Mouse (Mus musculus) urinary bladder, postnatal 10 days (tissue): ENCODE data around the gene Ffar3.

ENCODE experiments used
- DNase-seq: peaks from one replicate; pipeline ENCODE4 v3.0.0; 2022; ENCODE audit warnings: low spot score

The Ffar3 gene

GRCm38 (mm10) chr7:30856078-30856477 lies at the start of gene Ffar3:
TSS of gene Ffar3 (minus strand) at chr7:30856178.
- DNase-seq = no peak

GRCm38 (mm10) chr7:30904042-30904441 lies 48.1 kb upstream of the Ffar3 start:
- no peak for DNase-seq

DNA sequence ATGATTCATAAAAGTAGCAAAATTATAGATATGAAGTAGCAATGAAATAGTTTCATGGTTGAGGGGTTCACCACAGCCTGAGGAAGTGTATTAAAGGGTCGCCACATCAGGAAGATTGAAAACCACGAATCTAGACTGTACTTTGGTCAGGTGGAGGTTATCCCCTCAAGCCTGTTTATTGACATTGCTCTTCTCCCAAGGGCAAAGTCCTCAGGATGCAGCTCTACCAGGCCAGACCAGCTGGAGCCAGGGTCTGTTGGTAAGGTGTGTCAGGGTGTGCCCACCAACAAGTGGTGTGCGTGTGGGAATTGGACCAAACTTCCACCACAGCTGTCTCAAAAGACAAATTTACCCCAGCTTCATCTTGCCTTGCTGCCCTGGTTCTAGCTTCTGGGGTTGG lies 39.2 kb upstream of the Ffar3 start:
- DNase-seq = no peak

DNA sequence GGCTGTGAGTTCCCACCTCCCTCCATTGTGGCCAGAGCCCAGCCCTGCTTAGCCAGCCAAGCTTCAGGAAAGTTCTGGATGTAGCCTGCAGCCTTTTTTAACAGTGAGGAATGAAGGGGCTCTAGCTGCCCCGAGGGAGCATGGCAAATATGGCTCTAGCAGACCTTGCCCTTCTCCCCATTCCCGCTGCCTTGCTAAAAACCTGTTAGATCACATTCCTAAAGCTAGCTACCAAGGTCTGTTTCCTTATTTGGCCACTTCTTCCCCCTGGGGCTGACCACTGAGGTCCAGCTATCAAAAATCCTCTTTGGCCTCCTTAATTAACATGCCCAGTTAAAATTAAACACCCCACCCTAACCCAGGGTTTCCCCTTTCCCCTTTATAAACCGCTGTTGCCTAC lies 36.5 kb upstream of the Ffar3 start:
- DNase-seq = no peak

DNA sequence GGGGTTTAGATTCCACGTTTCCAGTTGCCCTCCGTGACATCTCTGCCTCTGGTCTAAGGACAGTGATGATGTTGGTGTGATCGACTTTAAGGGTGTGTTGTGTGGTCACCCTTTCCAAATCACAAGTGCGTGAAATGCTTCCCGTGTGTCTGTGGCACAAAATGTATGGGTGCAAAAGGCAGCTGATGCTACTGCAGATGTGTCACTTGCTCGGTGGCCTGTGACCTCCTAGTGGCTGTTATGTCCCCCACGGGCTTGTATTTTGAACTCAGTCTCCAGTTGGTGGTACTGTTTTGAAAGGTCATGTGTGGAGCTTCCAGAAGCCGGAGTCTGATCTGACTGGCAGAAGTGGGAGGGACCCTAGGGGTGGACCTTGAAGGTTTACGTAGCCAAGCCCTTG lies 35.8 kb upstream of the Ffar3 start:
- DNase-seq = no peak

DNA sequence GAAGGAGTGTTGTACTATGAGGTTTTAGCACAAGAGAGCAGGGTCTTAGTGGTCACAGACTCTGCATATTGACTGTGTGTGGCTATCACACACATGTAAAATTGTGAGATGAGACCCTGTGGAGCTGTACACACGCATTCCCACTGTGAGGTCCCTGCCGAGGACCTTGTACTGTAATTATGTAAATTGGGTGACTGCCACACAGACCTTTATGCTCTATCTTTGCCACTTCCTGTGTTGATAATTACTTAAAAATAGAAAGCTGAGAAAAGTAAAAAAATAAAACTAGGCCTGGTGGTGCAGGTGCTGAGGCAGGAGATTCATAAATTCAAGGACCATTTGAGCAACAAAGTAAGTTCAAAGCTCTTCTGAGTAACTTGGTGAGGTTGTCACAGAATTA lies 34.7 kb upstream of the Ffar3 start:
- DNase-seq = no peak

GRCm38 (mm10) chr7:30888786-30889185 lies 32.8 kb upstream of the Ffar3 start:
- DNase-seq = no peak

GRCm38 (mm10) chr7:30887568-30888188 lies 31.7 kb upstream of the Ffar3 start:
- no peak for DNase-seq

DNA sequence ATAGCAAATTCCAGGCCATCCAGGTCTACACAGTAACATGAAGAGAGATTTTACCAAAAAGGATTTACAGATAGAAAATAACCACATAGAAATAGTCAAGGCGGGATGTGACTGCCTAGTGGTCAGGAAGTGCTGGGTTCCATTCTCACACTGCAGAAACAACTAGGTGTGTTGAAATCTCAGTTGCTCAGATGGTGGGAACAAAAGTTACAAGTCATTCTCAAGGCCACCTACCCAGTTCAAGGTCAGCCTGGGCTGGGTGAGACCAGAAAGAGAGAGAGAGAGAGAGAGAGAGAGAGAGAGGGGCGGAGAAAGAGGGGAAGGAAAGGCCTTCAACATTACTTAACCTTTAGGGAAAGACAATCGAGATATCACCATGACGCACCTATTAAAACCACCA lies 30.9 kb upstream of the Ffar3 start:
- DNase-seq = no peak

DNA sequence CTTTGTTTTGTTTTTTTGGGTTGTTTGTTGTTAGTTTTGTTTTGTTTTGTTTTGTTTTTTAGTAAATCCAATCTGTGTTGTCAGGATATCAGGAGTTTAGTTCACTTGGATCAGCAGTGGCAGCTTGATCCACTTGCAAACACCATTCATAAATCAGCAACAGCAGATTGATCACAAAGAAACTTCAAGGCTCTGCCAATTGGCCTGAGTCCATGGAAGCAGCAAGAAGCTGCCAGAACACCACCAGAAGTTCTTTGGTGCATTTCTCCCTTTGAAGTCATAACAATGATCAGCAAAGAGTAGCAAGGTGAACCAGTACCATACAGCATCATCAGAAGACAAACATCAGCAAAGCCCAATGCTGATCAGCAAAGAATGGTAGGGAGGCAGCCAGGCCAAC lies 28.1 kb upstream of the Ffar3 start:
- no peak for DNase-seq

GRCm38 (mm10) chr7:30881367-30881766 lies 25.4 kb upstream of the Ffar3 start:
- DNase-seq = no peak

GRCm38 (mm10) chr7:30880176-30880575 lies 24.2 kb upstream of the Ffar3 start, which contains the start of gene Cd22:
TSS of gene Cd22 (minus strand) at chr7:30880342.
- DNase-seq = no peak

- DNase-seq = no peak
Observed at GRCm38 (mm10) chr7:30878950-30879349, 23.0 kb upstream of the Ffar3 start.

DNA sequence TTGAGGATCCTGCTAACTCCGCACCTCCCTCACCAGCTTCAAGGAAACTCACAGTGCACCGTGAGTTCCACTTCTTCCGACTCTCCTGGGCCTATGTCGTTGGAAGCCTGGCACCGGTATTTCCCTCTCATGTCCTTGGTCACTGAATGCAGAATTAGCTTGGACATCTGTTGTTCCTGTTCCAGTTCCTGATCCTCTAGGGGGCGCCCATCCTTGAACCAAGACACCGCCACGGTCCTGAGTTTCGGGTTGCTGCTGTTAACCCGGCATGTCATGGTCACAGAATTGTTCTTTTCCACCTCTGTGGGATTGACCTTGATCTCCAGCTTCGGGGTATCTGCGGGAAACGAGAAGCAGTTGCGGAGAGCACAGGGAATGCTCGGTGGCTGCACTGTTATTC lies 17.1 kb upstream of the Ffar3 start:
- peak; percentile 42 for DNase-seq

DNA sequence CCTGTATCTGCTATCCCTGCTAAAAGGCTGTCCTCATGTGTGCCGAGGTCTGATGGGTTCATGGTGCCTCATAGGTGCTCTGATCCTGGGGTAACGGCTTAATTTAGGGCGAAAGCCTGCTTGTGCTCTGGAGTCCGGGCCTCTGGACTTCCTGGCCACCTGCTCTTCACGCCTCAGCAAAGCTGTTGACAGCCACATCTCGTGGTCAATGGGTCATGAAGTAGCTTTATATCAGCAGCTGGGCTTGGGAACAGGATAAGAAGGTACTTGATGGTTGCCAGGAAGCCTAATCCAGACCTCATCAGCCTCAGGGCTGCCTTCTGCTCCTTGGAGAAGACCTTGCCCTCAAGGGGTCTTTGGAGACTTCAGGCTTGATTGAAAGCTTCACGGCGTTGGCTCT lies 7.4 kb upstream of the Ffar3 start:
- DNase-seq = no peak

GRCm38 (mm10) chr7:30861464-30861863 lies 5.5 kb upstream of the Ffar3 start, which contains the start of gene Ffar1:
TSS of gene Ffar1 (minus strand) at chr7:30861564.
- no peak for DNase-seq

DNA sequence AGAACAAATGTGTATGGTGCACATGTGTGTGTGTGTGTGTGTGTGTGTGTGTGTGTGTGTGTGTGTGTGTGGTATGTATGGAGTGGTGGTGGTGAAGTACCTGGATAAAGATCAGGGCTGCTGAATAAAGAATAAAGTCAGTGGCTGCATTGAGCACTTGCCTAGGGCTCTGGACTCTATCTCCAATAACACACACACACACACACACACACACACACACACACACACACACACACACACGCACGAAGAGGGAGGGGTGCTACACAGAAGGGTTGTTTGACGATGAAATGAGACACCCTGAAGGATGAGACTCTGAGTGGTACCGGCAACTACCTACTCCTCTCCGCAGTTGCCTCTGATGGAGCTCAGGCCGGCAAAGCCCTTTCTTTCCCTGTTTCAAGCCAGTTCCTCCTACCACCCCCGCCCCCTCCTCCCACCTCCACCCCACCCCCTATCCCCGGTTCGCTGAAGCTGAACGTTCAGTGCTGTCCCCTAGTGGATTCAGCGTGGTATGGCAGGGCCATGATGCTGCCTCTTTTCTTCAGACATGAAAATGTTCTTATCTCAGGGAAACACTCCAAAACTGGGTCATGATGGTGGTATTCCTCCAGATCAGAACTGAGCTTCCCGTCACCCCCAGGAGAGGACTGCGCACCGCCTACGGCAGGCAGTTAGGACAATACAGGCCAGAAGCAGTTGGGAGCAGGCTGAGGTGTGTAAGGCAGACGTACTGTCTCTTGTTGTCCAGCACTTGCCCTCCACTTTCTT lies 3.8 kb upstream of the Ffar3 start:
- no peak for DNase-seq

- DNase-seq = no peak
Observed at GRCm38 (mm10) chr7:30859290-30859634, 3.3 kb upstream of the Ffar3 start.

- DNase-seq = no peak
Observed at GRCm38 (mm10) chr7:30857746-30858145, 1.8 kb upstream of the Ffar3 start.

DNA sequence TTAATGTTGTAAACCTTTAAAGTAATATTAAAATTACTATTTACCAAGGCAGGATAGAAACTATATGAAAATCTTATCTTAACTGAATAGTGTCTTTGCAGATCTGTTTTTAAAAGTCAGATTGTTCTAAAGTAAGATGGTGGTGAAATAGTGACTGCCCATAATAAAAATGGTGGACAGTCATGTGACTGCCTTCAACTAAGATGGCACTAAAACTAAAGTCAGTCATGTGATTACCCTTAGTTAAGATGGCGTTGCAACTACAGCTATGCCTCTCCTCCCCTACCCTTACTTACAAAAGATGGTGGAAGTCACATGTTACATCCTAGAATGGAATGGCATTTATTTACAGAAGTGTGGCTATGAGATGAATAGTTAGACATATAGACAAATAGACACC lies 4.6 kb downstream of the Ffar3 start:
- no peak for DNase-seq

- DNase-seq = no peak
Observed at GRCm38 (mm10) chr7:30847934-30848333, 8.0 kb downstream of the Ffar3 start.

GRCm38 (mm10) chr7:30847386-30847785 lies 8.6 kb downstream of the Ffar3 start:
- DNase-seq = no peak

DNA sequence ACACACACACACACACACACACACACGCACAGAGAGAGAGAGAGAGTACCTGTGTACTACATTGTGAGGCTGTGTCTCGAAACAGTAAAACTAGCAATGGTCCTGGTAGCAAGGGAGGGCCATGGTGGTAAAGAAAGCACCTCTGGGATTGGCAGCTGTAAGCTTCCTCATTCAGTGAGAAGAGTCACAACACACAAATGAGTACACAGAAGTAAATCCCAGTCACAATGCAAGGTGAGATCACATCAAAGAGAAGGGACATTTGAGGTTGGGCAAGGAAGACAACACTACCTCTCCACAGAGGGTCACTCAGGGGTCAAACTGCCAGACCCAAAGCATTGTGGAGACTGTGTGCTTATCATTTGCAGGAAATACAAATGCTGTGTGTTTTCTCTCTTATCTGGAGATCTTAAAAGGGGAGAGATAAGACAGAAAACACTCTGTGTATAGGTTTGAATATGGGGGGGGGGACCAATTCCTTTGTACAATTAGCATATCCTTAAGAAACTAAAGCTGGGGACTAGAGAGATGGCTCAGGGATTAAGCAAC lies 9.4 kb downstream of the Ffar3 start:
- DNase-seq = no peak
